Mouse (Mus musculus): Measurements from ENCODE around the gene A630076J17Rik.
A peak's percentile ranks its signal among the peaks of the same experiment; 100 is the strongest.

The A630076J17Rik gene

DNA sequence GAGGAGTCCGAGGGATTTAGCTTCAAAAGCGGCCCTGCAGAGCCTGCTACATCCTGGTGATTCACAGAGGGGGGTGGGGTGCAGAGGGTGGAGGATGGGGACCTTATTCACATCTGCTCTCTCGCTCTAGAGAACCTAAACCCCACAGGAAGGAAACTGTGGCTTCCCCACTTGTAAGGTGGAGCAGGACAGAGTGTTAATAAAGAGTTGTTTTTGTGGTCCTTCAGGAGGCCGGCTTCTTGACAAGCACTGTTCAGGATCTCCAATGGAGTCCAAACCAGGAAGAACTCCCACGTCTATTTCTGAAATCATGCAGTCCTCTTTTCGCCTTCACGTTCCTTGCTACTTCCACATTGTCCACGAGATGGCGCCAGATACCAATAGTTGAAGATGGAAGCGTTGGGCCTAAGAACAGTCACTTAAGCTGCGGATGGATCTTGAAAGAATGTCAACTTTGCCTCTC, 3.0 kb downstream of the A630076J17Rik start:
- DNase-seq = peak; percentile 85 to 86

DNA sequence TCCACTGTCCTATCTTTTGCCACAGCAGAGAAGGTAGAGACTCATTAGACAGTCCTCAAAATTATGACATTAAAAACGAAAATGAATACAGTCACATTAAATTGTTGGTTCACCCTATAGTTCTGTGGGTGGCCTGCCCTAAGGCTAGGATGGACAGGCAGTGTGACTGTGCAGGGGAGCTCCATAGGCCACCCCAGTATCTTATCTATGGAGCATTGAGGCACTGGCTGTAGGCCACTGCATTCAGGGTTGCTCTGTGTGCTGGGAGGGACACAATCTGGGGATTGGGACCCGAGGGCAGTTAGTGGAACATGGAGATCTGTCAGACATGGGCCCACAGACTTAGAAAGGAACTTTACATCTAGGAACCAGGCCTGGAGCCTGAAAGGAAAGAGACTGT, 3.5 kb downstream of the A630076J17Rik start:
- no peak for DNase-seq

GRCm38 (mm10) chr3:107238051-107238450, 7.6 kb downstream of the A630076J17Rik start:
- DNase-seq = no peak

- DNase-seq = no peak
These were observed 8.1 kb downstream of the A630076J17Rik start for GRCm38 (mm10) chr3:107238471-107238980.

DNA sequence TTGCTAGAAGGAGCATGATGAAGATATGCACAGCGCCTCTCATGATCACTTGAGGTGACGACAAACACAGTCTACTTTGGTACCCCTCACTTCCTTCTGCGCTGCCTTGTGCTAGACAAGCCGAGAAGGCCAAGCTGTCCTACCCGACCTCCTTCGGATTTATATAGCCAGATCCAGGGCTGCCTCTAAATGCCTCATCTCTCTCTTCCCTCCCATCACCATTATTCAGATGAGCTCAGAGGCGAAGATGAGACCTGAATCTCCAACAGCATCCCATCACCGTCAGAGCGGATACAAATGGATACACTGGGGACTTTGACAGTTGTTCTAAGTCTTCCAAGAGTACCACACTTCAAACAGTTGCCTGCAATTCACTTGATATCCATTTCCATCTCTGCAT, 9.2 kb downstream of the A630076J17Rik start, which contains the start of gene Prok1:
TSS of gene Prok1 (minus strand) at position 101 of the 400 bp plus-strand sequence.
- no peak for DNase-seq

DNA sequence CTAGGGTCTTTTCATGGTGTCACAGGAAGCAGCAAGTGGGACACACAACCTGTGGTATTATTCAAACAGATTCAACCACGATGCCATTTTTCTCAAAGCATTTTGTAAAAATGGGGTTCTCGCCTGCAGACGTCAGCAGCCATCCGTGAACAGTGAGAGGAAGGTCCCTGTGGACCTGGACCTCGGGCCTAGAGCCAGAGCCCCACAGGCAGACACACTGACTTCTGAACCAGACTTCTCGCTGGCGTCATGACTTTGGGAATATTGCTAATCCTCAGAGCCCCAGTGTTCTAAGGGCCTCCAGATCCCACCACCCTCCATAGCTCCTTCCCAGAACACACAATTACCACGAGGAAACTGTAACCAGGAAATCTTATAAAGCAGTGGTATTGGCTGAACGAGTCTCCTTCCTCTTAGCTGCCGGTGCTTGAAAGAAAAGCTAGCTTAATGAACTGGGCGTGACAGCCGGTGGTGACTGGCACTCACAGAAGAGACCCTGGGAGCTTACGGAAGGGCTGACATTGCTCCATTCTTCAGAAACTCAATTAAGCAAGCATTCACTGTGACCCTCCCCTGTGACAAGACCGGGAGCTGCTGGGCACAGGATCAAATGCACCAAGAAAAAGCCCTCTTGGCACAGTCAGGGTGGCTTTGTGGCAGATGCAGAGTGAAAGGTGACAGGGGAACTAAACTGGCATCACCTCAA, 11.1 kb downstream of the A630076J17Rik start:
- no peak for DNase-seq

DNA sequence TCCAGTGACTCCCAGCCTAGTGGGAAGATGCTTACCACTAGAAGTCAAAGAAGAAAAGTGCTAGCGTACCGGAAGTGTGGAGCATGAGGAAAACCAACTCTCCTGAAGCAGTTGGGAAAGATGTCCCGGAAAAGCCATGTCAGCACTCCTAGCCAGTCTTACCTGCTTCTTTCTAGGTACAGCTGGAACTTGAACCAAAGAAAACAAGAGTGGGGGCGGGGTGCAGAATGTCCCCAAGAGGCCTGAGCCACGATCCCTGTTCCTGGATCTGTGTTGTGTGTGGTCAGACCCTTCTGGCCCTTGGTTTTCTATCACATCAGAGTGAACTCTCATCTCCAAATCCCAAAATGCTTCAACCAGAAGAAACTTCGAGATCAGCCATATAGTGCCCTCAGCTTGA, 16.5 kb downstream of the A630076J17Rik start:
- no peak for DNase-seq

- no peak for DNase-seq
These were observed 18.6 kb downstream of the A630076J17Rik start for GRCm38 (mm10) chr3:107249042-107249441.

DNA sequence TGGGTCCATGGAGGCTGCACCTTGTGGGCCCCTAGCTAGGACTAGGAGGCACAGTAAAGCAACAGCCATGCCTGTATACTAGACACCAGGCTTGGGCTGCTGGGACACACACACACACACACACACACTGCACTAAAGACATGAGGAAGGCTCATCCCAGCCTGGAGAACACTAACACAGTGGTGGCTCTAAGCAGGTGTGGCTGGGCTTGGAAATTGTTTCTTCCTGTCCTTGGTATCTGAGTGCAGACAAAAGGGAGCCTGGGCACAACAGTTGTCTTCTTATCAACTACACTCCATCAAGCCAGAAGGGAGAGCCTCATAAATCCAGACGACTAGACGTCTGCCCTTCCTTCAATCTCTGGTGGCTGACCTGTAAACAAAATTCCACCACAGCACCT, 19.9 kb downstream of the A630076J17Rik start:
- DNase-seq = no peak

- no peak for DNase-seq
These were observed 21.6 kb downstream of the A630076J17Rik start for GRCm38 (mm10) chr3:107252035-107252434.

GRCm38 (mm10) chr3:107253925-107254324, 23.5 kb downstream of the A630076J17Rik start:
- no peak for DNase-seq

GRCm38 (mm10) chr3:107255992-107256391, 25.6 kb downstream of the A630076J17Rik start:
- DNase-seq = no peak

- no peak for DNase-seq
These were observed 26.3 kb downstream of the A630076J17Rik start for GRCm38 (mm10) chr3:107256724-107257123.

- no peak for DNase-seq
These were observed 27.5 kb downstream of the A630076J17Rik start for GRCm38 (mm10) chr3:107257924-107258323.

GRCm38 (mm10) chr3:107260956-107261850, 30.8 kb downstream of the A630076J17Rik start:
- DNase-seq = peak; percentile 18 to 19

DNA sequence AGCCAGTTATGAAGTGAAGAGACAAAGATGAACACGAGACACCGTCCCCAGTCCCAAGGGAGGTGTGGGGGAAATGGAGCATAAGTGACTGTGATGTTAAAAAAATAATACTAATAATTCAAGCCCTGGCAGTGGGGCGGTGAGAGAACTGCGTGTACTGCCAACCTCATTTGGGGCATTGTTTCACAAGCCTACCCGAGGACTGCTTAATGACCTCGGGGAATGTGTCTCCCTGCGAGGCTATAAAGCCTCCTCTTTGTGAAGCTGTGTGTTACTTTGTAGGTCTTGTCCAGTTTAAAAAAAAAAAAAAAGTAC, 31.4 kb downstream of the A630076J17Rik start:
- peak; percentile 44 to 46 for DNase-seq

DNA sequence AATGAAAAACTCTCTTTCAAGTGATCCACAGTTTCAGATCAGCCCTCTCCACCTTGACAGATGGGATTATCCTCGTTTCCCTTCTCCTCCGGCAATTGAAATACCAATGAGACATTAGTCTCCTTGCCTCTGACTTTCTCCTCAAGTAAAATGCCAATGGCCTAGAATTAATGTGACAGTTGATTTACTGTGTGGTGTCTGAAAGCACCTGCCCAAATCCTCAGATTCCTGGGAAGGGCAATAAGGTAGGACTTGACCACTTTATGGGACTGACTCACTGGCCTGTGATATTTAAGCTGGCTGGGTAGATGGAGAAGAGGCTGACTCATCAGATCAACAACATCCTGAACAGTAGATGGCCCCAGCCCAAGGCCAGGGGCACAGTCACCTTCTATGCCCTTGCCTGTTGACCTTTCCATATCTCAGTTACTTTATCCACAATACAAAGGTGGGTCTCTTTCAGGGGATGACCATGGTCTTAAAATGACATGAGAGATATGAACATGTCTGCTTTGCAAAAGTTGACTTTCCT, 36.5 kb downstream of the A630076J17Rik start:
- DNase-seq = no peak

- no peak for DNase-seq
These were observed 42.0 kb downstream of the A630076J17Rik start for GRCm38 (mm10) chr3:107272433-107272832.

DNA sequence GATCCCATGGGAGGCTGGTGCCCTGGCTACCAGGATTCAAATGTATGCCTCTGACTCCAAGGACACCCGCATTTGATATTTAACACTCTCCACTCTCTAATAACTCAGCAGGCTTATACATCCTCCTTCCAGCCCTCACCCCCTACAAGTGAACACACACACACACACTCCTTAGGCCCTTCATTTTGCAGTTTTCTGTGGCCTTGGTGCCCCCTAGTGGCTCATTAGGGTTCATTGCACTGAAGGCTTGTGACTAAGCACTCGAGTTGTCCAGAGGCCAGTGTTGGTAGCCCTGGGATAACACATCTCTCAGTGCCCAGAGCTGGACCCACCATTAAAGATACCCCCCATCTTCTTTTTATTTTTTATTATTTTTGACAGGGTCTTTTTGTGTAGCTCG, 43.4 kb downstream of the A630076J17Rik start:
- peak; percentile 70 to 75 for DNase-seq

GRCm38 (mm10) chr3:107275351-107275750, 44.9 kb downstream of the A630076J17Rik start:
- DNase-seq = no peak

GRCm38 (mm10) chr3:107275996-107276395, 45.6 kb downstream of the A630076J17Rik start:
- DNase-seq = no peak

GRCm38 (mm10) chr3:107276626-107277025, 46.2 kb downstream of the A630076J17Rik start:
- no peak for DNase-seq

All from B cell, adult 2 months (primary cell).